Mouse (Mus musculus) gastrocnemius, postnatal 25 days (tissue): ENCODE data around the gene Lamc3. TPM values are rescaled to one million over a fixed set of nuclear protein-coding genes. Genes with fewer than 3 reads are reported as not detected.

Experiments used
- DNase-seq: peaks from one replicate; pipeline ENCODE4 v3.0.0; 2022
- total RNA-seq, 2 experiments: library from RNA; stranded (reverse); gene quantifications; 1 replicate in 1 of 2; 2 replicates in 1 of 2; pipeline ENCODE4 v1.2.3; 2021

The Lamc3 gene
- total RNA-seq, 2 experiments from 2014 or later, result 0.29 to 0.79 TPM

DNA sequence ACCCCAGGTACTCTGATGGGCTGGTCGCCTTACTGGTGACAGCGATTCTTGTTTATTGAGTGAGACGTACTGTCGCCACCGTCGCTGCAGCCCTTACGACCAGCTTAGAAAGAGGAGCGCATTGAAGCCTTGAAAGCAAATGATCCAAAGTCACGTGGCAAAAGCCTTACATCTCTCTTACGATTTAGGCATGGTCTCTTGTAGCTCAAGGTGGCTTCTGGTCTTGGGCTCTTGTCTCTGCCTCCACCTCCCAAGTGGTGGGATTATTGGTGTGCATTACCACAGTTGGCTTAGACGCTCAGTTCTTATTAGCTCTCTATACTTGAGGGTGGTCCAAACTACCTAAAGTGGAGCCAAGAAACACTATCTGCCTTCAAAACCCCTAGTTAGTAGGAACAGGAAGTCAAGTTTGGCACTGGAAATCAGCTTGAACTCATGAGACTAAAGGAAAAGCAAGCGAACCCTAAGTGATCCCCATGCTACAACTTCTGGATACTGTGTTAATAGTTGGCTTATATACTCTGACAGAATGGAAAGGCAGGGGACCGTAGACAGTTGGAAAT is 87.8 kb downstream of the Lamc3 start:
- DNase-seq, result no peak

GRCm38 (mm10) chr2:31987774-31988173 is 100.7 kb downstream of the Lamc3 start:
- DNase-seq, result no peak

DNA sequence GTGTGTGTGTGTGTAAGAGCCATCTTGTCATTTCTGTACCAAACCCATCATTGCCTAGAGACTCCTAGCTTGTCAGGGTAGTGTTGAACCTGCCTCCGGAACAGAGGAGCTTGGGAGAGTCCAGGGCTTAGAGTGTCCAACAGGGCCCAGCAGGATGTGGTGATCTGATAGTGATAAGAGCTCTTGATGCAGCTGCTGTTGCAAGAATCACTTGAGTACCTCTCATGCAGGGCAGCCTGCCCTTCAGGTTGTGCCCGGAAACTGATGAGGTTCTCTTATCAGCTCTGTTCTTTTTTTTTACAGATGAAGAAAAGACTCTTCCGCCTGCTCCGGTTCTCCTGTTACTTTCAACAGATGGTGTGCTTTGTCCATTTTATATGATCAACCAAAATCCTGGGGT is 103.9 kb downstream of the Lamc3 start:
- no peak for DNase-seq

DNA sequence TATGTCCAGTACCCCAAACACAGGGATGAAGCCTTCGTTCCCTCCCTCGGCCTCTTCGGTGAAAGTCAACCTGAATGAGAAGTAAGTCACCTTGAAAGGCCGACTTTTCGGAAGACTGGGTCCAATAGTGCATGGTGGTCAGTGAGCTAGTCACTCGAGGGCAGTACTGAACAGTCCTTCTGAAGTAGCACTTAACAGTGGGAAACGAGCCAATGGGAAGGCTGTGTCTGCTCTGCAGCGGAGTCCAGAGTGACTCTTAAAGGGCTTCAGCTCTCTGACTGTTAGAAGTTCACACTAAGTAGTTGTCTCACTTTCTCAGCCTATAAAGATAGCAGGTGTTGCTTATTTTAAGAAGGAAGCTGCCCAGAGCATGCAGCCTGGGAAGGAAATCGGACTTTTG is 107.8 kb downstream of the Lamc3 start:
- DNase-seq, result no peak

DNA sequence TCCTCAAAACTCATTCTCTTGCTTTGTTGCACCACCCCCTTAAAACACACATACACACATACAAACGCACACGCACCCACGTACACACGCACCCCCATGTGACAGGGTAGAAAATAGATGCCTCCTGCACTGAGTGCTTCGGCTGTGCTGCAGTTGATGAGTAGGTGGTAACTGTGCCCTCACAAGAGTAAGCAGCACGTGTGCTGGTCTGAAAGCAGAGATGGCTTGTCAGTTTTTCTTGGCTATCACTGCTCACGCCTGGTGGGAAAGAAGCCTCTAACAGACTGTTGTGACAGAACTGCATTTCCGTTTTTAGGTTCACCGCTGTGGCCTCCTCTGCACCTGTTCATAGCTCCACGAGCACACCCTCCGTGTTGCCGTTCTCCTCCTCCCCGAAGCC is 109.0 kb downstream of the Lamc3 start:
- DNase-seq, result no peak

Other genes with a start within 250 kb of the Lamc3 start
- not detected for gene Prdm12, start 247.3 kb upstream of the Lamc3 start, total RNA-seq
- gene Exosc2, start 216.6 kb upstream of the Lamc3 start, total RNA-seq, result 1 to 10 TPM; 6.3 to 7.2 TPM
- 10 to 100 TPM; 21.9 to 25.2 TPM for gene Abl1, start 198.9 kb upstream of the Lamc3 start, total RNA-seq
- not detected for gene Qrfp, start 76.7 kb upstream of the Lamc3 start, total RNA-seq
- not detected for gene Fibcd1, start 41.3 kb upstream of the Lamc3 start, total RNA-seq
- gene Aif1l, start 62.8 kb downstream of the Lamc3 start, total RNA-seq, result 1 to 10 TPM; 4.2 to 5.8 TPM
- 10 to 100 TPM; 18.6 to 21.4 TPM for gene Nup214, start 87.1 kb downstream of the Lamc3 start, total RNA-seq
- 10 to 100 TPM; 15.1 to 15.9 TPM for gene Fam78a, start 197.6 kb downstream of the Lamc3 start, total RNA-seq
- gene Plpp7, start 208.2 kb downstream of the Lamc3 start, total RNA-seq, result 10 to 100 TPM; 90.9 to 97.0 TPM